Mouse (Mus musculus) limb, embryonic 14.5 days (tissue): ENCODE results near the gene Slc25a23. TPM values are rescaled to one million over a fixed set of nuclear protein-coding genes. Genes with fewer than 3 reads are reported as not detected.
A peak's percentile ranks its signal among the peaks of the same experiment; 100 is the strongest.

Experiments used
- ATAC-seq: fragments of 200-750 bp; cut with Nextera tagmentation; 2 replicates; pipeline ENCODE4 v1.8.0; 2017; ENCODE audit warnings: low read depth, moderate number of reproducible peaks, moderate TSS enrichment; ENCODE audit not compliant: low FRiP score
- DNase-seq: peaks from one replicate; pipeline ENCODE4 v3.0.0-alpha.2; 2015; ENCODE audit warnings: low spot score
- H3K27ac ChIP-seq: fragments of 300-500 bp; sonication (generic); replicated peaks from 2 replicates; pipeline ENCODE4 v1.5.1; 2014; ENCODE audit warnings: low read depth, mild to moderate bottlenecking, low read length, moderate library complexity, mixed read lengths
- H3K27me3 ChIP-seq: fragments of 300-500 bp; sonication (generic); 2 replicates; pipeline ENCODE4 v1.6.1; 2014; ENCODE audit warnings: low read length, mixed read lengths; ENCODE audit not compliant: control insufficient read depth, insufficient read depth
- H3K36me3 ChIP-seq: fragments of 300-500 bp; sonication (generic); 2 replicates; pipeline ENCODE4 v1.6.1; 2014; ENCODE audit warnings: mild to moderate bottlenecking, low read length, moderate library complexity, mixed read lengths; ENCODE audit not compliant: control insufficient read depth, insufficient read depth
- H3K4me1 ChIP-seq: fragments of 300-500 bp; sonication (generic); 2 replicates; pipeline ENCODE4 v1.6.1; 2014; ENCODE audit warnings: antibody characterized with exemption, low read length, mixed read lengths; ENCODE audit not compliant: control insufficient read depth, insufficient read depth
- H3K4me2 ChIP-seq: fragments of 300-500 bp; sonication (generic); replicated peaks from 2 replicates; pipeline ENCODE4 v1.6.1; 2014; ENCODE audit warnings: low read depth, mild to moderate bottlenecking, low read length, moderate library complexity; ENCODE audit not compliant: severe bottlenecking
- H3K4me3 ChIP-seq: fragments of 300-500 bp; sonication (generic); replicated peaks from 2 replicates; pipeline ENCODE4 v1.5.1; 2014; ENCODE audit warnings: low read length
- H3K9ac ChIP-seq: fragments of 300-500 bp; sonication (generic); 2 replicates; pipeline ENCODE4 v1.6.1; 2014; ENCODE audit warnings: mild to moderate bottlenecking, low read depth, low read length, moderate library complexity; ENCODE audit not compliant: severe bottlenecking
- H3K9me3 ChIP-seq: fragments of 300-500 bp; sonication (generic); 2 replicates; pipeline ENCODE4 v1.6.1; 2016; ENCODE audit warnings: low read length; ENCODE audit not compliant: control insufficient read depth
- POLR2A ChIP-seq: fragments of 200-500 bp; IDR thresholded peaks from 2 replicates; pipeline ENCODE4 v1.8.0; 2012; ENCODE audit warnings: inconsistent platforms, mild to moderate bottlenecking, moderate library complexity, borderline replicate concordance; ENCODE audit not compliant: insufficient read depth, insufficient read length; ENCODE audit errors: extremely low read depth
- WGBS: fragments of 180-500 bp; shearing (Covaris S2); extraction: QIAGEN DNeasy Blood & Tissue Kit; methylation state at CpG from one replicate; pipeline ENCODE4 v1.1.7; 2014; 5-methylcytosine and 5-hydroxymethylcytosine counted together
- polyA plus RNA-seq, 2 experiments: library from polyadenylated mRNA; depleted of rRNA in 1 of 2; stranded (reverse) in 1 of 2; unstranded in 1 of 2; fragments of >200 nt; fragmentation: Nextera tagmentation in 1 of 2; extraction: Ambion mirVana in 1 of 2; gene quantifications; 2 replicates each; pipeline versions ENCODE4 v1.2.1 to v1.2.3; 2012 to 2014

Gene Slc25a23
- polyA plus RNA-seq, 2 experiments: 5.7 to 26.3 TPM

DNA sequence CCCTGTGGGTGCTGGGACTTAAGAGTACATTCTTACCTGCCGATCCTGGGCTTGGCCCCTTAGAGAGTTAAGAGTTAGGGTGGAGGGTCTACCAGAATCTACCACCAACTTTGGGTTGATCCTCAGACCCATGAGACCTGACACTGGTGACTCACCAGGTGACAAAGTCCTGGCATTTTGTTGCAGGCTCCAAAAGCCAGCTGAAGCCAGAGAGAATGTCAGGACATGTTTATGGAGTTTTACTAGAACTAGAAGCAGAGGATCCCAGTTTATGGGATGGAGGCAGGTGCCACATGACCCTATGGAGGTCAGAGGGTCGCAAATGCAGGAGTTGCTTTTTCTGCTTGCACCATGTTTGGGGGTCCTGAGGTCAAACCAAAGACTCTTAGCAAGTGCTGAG is 63.2 kb downstream of the Slc25a23 start:
- Histone ChIP-seq H3K27me3 (no peaks in the 10 kb centered on the region), H3K9me3 (no peaks in the 10 kb centered on the region), H3K36me3 (peaks cover 54% of the 10 kb centered on the region), H3K27ac (no peak overlapping the region), H3K4me2 (peak overlapping the region; percentile 75; the same call in 1 of the 2 replicates), H3K4me3 (no peak overlapping the region), H3K4me1 (peaks cover 8% of the 10 kb centered on the region; the same call in 1 of the 2 replicates), H3K9ac (no peak overlapping the region)
- ATAC-seq (no peak), DNase-seq (no peak)
- 67% methylated on average over 2 of the region's 2 CpGs for WGBS
- TF ChIP-seq POLR2A: no peak

DNA sequence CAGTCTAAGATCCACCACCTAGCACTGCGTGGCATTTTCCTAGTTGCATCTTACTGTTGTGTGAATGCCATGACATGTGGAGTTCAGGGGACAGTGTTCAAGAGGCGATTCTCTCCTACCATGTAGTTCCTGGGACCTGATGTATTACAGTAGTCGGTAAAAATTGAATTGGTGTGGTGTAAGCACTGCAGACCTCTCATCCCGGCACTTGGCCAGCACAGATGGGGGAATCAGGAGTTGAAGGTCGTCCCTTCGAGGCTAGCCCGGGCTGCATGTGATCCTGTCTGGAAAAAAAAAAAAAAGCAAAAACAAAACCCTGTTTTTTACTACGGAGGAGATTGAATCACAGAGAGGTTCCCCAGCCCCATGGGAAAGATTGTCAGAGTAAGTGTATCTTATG is 64.6 kb downstream of the Slc25a23 start:
- ATAC-seq: no peak
- Histone ChIP-seq H3K27me3 (no peaks in the 10 kb centered on the region), H3K4me1 (peaks cover 14% of the 10 kb centered on the region; the same call in 1 of the 2 replicates), H3K9ac (no peak overlapping the region), H3K27ac (no peak overlapping the region), H3K4me2 (no peak overlapping the region), H3K4me3 (no peak overlapping the region), H3K36me3 (peaks cover 57% of the 10 kb centered on the region), H3K9me3 (no peaks in the 10 kb centered on the region)
- no peak for TF ChIP-seq POLR2A
- WGBS: 91% methylated on average over 8 of the region's 8 CpGs
- DNase-seq: no peak

Other genes with a start within 250 kb of the Slc25a23 start
- gene Rfx2, start 228.8 kb downstream of the Slc25a23 start, polyA plus RNA-seq (2012; rRNA removed): 8.2 and 12.1 TPM in 2 replicates
- 4.2 and 4.5 TPM in 2 replicates for gene Rfx2, start 228.8 kb downstream of the Slc25a23 start, polyA plus RNA-seq (2014; fragmentation: Nextera tagmentation; extraction: Ambion mirVana)
- 0.03 TPM in 1 of 2 replicates, not detected in the other for gene Acsbg2, start 185.4 kb downstream of the Slc25a23 start, polyA plus RNA-seq (2012; rRNA removed)
- gene Acsbg2, start 185.4 kb downstream of the Slc25a23 start, polyA plus RNA-seq (2014; fragmentation: Nextera tagmentation; extraction: Ambion mirVana): not detected in 2 replicates
- 0.03 and 0.08 TPM in 2 replicates for gene 1700061G19Rik, start 184.4 kb downstream of the Slc25a23 start, polyA plus RNA-seq (2012; rRNA removed)
- 0.26 TPM in 2 replicates for gene 1700061G19Rik, start 184.4 kb downstream of the Slc25a23 start, polyA plus RNA-seq (2014; fragmentation: Nextera tagmentation; extraction: Ambion mirVana)
- gene Mllt1, start 124.4 kb downstream of the Slc25a23 start, polyA plus RNA-seq (2012; rRNA removed): 98.3 and 132 TPM in 2 replicates
- 34.5 and 36.3 TPM in 2 replicates for gene Mllt1, start 124.4 kb downstream of the Slc25a23 start, polyA plus RNA-seq (2014; fragmentation: Nextera tagmentation; extraction: Ambion mirVana)
- gene Acer1, start 77.7 kb downstream of the Slc25a23 start, polyA plus RNA-seq (2012; rRNA removed): 1.0 and 1.5 TPM in 2 replicates
- gene Acer1, start 77.7 kb downstream of the Slc25a23 start, polyA plus RNA-seq (2014; fragmentation: Nextera tagmentation; extraction: Ambion mirVana): 1.4 and 5.6 TPM in 2 replicates
- 139 and 177 TPM in 2 replicates for gene Clpp, start 69.6 kb downstream of the Slc25a23 start, polyA plus RNA-seq (2012; rRNA removed)
- 150 and 155 TPM in 2 replicates for gene Clpp, start 69.6 kb downstream of the Slc25a23 start, polyA plus RNA-seq (2014; fragmentation: Nextera tagmentation; extraction: Ambion mirVana)
- gene Alkbh7, start 62.5 kb downstream of the Slc25a23 start, polyA plus RNA-seq (2012; rRNA removed): 25.1 and 33.9 TPM in 2 replicates
- gene Alkbh7, start 62.5 kb downstream of the Slc25a23 start, polyA plus RNA-seq (2014; fragmentation: Nextera tagmentation; extraction: Ambion mirVana): 40.6 and 41.8 TPM in 2 replicates
- gene Pspn, start 59.8 kb downstream of the Slc25a23 start, polyA plus RNA-seq (2012; rRNA removed): not detected in 2 replicates
- gene Pspn, start 59.8 kb downstream of the Slc25a23 start, polyA plus RNA-seq (2014; fragmentation: Nextera tagmentation; extraction: Ambion mirVana): not detected in 2 replicates
- 37.4 and 68.5 TPM in 2 replicates for gene Gtf2f1, start 48.6 kb downstream of the Slc25a23 start, polyA plus RNA-seq (2012; rRNA removed)
- 54.1 and 60.1 TPM in 2 replicates for gene Gtf2f1, start 48.6 kb downstream of the Slc25a23 start, polyA plus RNA-seq (2014; fragmentation: Nextera tagmentation; extraction: Ambion mirVana)
- 0.05 TPM in 1 of 2 replicates, not detected in the other for gene Gm17949, start 48.4 kb downstream of the Slc25a23 start, polyA plus RNA-seq (2012; rRNA removed)
- gene Gm17949, start 48.4 kb downstream of the Slc25a23 start, polyA plus RNA-seq (2014; fragmentation: Nextera tagmentation; extraction: Ambion mirVana): 0.22 and 0.26 TPM in 2 replicates
- 115 and 151 TPM in 2 replicates for gene Khsrp, start 28.3 kb downstream of the Slc25a23 start, polyA plus RNA-seq (2012; rRNA removed)
- gene Khsrp, start 28.3 kb downstream of the Slc25a23 start, polyA plus RNA-seq (2014; fragmentation: Nextera tagmentation; extraction: Ambion mirVana): 49.5 and 56.6 TPM in 2 replicates
- gene Slc25a41, start 18.2 kb downstream of the Slc25a23 start, polyA plus RNA-seq (2012; rRNA removed): 0.13 and 0.18 TPM in 2 replicates
- 0.17 and 0.26 TPM in 2 replicates for gene Slc25a41, start 18.2 kb downstream of the Slc25a23 start, polyA plus RNA-seq (2014; fragmentation: Nextera tagmentation; extraction: Ambion mirVana)
- 5.5 and 6.6 TPM in 2 replicates for gene Crb3, start 758 bp downstream of the Slc25a23 start, polyA plus RNA-seq (2012; rRNA removed)
- gene Crb3, start 758 bp downstream of the Slc25a23 start, polyA plus RNA-seq (2014; fragmentation: Nextera tagmentation; extraction: Ambion mirVana): 4.6 and 8.3 TPM in 2 replicates
- gene Dennd1c, start 18.7 kb upstream of the Slc25a23 start, polyA plus RNA-seq (2012; rRNA removed): 2.0 and 2.5 TPM in 2 replicates
- gene Dennd1c, start 18.7 kb upstream of the Slc25a23 start, polyA plus RNA-seq (2014; fragmentation: Nextera tagmentation; extraction: Ambion mirVana): 0.97 and 1.9 TPM in 2 replicates
- 10.3 and 14.2 TPM in 2 replicates for gene Tubb4a, start 27.9 kb upstream of the Slc25a23 start, polyA plus RNA-seq (2012; rRNA removed)
- gene Tubb4a, start 27.9 kb upstream of the Slc25a23 start, polyA plus RNA-seq (2014; fragmentation: Nextera tagmentation; extraction: Ambion mirVana): 8.8 and 10.1 TPM in 2 replicates
- gene Tnfsf9, start 45.5 kb upstream of the Slc25a23 start, polyA plus RNA-seq (2012; rRNA removed): 10.6 and 11.3 TPM in 2 replicates
- gene Tnfsf9, start 45.5 kb upstream of the Slc25a23 start, polyA plus RNA-seq (2014; fragmentation: Nextera tagmentation; extraction: Ambion mirVana): 6.8 and 7.4 TPM in 2 replicates
- not detected in 2 replicates for gene Cd70, start 89.9 kb upstream of the Slc25a23 start, polyA plus RNA-seq (2012; rRNA removed)
- gene Cd70, start 89.9 kb upstream of the Slc25a23 start, polyA plus RNA-seq (2014; fragmentation: Nextera tagmentation; extraction: Ambion mirVana): not detected in 2 replicates
- 0.17 and 0.20 TPM in 2 replicates for gene Tnfsf14, start 134.3 kb upstream of the Slc25a23 start, polyA plus RNA-seq (2012; rRNA removed)
- not detected in 2 replicates for gene Tnfsf14, start 134.3 kb upstream of the Slc25a23 start, polyA plus RNA-seq (2014; fragmentation: Nextera tagmentation; extraction: Ambion mirVana)
- 0.85 and 1.6 TPM in 2 replicates for gene C3, start 168.3 kb upstream of the Slc25a23 start, polyA plus RNA-seq (2012; rRNA removed)
- gene C3, start 168.3 kb upstream of the Slc25a23 start, polyA plus RNA-seq (2014; fragmentation: Nextera tagmentation; extraction: Ambion mirVana): 0.46 and 0.52 TPM in 2 replicates
- gene Gpr108, start 188.6 kb upstream of the Slc25a23 start, polyA plus RNA-seq (2012; rRNA removed): 36.4 and 42.7 TPM in 2 replicates
- 39.6 and 40.8 TPM in 2 replicates for gene Gpr108, start 188.6 kb upstream of the Slc25a23 start, polyA plus RNA-seq (2014; fragmentation: Nextera tagmentation; extraction: Ambion mirVana)
- gene Trip10, start 189.6 kb upstream of the Slc25a23 start, polyA plus RNA-seq (2012; rRNA removed): 40.5 and 46.9 TPM in 2 replicates
- 27.1 and 29.8 TPM in 2 replicates for gene Trip10, start 189.6 kb upstream of the Slc25a23 start, polyA plus RNA-seq (2014; fragmentation: Nextera tagmentation; extraction: Ambion mirVana)
- gene Vav1, start 219.2 kb upstream of the Slc25a23 start, polyA plus RNA-seq (2012; rRNA removed): 2.6 and 3.3 TPM in 2 replicates
- gene Vav1, start 219.2 kb upstream of the Slc25a23 start, polyA plus RNA-seq (2014; fragmentation: Nextera tagmentation; extraction: Ambion mirVana): 3.8 and 4.6 TPM in 2 replicates